Mouse (Mus musculus): ENCODE measurements around the gene Tubal3. TPM values are rescaled to one million over a fixed set of nuclear protein-coding genes. Genes with fewer than 3 reads are reported as not detected.
"Not testable (repeated sequence)": the region's sequence is repeated elsewhere in the genome, so short reads cannot be mapped to it uniquely, and the experiment has no call there.

The Tubal3 gene
- total RNA-seq (2021): not detected
- long read RNA-seq, experiment 1: 0 reads
- long read RNA-seq, experiment 2: 0 reads

DNA sequence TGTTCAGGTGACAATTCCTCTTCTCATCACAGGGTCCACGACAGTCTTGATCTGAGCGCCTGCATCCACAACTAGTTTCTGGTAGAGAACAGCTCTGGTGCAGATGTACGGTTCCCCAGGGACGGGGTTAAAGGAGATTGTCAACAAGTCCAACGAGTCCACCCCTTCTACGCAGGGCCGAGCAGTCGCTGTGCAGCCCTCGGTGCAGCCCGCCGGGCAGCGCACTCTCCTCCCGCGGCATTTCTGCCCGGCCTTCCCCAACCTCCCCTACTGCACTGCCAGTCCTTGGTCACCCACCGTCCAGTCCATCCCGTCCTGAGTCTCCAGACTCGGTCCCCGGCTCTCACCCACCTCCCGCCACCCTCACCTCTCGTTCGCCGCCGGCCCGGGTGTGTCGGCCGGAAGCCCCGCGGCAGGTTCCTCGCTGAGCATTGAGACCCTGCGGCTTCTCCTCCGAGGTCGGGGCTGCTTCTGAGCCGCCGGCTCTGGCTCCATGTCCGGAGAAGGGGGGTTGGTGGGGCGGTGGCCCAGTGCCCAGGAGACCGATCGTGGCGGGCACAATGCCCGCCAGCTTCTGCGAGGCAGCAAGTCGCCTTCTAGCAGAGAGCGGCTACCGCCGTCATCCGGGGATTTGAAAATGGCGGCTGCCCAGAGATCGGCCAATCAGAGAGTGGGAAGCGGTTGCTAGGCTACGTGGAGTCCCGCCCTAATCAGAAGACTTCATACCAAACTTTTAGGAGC, at the start of gene Tubal3, which contains the start of gene Net1:
Gene Tubal3 (plus strand): TSS at position 704 of the 741 bp plus-strand sequence.
Gene Net1 (minus strand): TSS at position 650 of the 741 bp plus-strand sequence.
- DNase-seq (ENCODE audit: low spot score in 2 of 2): peak; percentile 86 to 93

DNA sequence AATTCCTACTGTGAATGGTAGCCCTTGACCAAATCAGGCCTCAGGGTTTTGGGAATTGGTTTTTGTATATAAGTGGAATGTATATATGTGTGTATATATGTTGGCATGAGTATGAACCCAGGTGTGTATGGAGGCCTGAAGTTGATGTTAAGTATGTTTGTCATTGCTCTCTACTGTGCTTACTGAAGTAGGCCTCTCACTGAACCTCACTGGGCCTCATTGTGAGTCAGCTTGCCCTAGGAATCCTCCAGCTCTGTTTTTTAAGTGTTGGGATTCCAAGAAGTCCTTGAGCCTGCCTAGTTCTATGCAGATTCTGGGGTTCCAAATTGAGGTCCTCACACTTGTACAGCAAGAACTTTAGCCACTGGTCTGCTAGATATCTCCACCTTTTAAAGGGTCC, 48.2 kb upstream of the Tubal3 start:
- DNase-seq (ENCODE audit: low spot score in 2 of 2): no peak

DNA sequence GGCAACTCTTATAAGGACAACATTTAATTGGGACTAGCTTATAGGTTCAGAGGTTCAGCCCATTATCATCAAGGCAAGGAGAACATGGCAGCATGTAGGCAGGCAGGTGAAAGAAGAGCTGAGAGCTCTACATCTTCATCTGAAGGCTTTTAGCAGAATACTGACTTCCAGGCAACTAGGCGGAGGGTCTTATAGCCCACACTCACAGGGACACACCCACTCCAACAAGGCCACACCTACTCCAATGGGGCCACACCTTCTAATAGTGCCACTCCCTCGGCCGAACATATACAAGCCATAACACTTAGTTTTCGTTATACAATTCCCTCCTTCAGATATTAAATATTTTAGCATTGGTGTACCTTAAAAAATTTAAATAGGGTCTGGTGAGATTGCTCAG, 45.2 kb upstream of the Tubal3 start:
- DNase-seq (ENCODE audit: low spot score in 2 of 2): no peak

DNA sequence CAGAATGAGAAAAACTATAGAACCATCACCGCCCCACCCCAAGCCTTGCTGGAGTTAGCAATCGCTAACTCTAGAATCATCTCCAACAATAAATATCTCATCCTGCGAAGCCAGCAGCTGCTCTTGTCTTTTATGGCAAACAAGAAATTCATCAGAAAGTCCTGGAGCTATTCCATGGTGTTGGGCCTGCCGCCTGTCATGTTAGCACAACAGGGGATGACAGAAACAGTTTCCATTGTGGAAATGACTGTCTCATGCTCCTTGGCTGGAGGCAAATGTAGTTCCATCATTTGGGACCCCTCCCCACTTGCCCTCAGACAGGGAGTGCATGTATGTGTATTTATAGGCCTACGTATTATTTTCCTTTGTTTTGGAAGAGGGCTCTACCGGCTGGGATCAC, 41.6 kb upstream of the Tubal3 start:
- DNase-seq (ENCODE audit: low spot score in 2 of 2): peak; percentile 21 to 65

DNA sequence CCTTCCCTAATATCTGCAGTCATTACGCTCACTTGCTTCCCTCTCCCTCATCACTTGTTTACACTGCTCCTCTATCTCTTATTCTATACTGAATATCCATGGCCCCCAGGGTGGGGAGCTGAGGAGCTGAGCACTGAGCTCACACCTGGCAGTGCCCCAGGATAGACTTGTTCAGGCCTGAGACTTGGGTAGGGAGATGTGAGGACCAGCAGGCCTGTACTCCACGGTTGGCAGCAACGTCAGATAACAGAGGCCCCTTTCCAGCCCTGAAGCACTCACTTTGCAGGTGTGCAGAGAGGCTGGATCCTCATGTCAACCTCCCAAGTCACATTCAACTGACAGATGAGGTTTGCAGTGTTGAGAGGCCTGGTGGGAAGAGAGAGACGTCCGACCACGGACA, 40.9 kb upstream of the Tubal3 start:
- no peak for DNase-seq (ENCODE audit: low spot score in 2 of 2)

DNA sequence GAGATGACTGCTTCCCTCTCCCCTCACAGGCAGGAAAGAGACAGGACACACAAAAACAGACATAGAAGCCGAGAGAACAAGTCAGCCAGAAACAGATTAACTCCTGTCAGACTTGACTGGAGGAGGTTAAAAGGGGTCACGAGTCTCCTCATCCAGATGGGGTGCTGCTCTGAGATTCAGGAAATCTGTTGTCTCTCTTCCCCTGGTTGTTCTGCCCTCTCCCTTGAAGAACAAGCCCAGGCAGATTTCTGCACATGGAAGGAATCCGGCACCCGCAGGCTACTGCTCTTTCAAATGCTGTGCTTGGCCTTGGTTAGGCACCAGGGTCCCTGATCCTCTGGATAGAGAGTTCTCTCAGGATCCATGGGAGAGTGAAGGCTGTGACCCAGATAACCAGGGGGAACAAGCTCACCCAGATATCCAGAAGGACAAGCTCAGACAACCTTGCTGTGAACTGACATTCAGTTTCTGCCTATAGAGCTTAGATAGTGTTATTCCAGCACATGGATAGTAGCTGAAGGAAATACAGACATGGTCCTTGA, 40.3 kb upstream of the Tubal3 start:
- no peak for DNase-seq (ENCODE audit: low spot score in 2 of 2)

DNA sequence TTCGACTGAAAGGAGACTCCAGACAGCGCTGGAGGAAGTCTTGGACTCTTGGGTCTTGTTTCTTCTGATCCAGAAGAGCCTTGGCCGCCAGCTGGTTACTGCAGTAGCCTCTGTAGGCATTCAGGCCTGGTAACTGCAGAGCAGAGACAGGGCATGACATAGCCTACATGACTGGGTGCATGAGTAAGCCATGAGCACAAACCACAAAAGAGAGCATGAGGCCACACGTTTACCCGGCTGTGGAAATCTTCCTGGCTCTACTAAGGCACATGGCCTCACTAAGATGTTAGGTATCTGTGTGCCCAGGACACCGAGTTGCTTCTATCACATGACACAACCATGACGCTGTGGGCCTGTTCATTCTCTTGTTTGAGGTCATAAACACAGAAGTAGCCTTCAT, 31.4 kb upstream of the Tubal3 start:
- DNase-seq (ENCODE audit: low spot score in 2 of 2): no peak

DNA sequence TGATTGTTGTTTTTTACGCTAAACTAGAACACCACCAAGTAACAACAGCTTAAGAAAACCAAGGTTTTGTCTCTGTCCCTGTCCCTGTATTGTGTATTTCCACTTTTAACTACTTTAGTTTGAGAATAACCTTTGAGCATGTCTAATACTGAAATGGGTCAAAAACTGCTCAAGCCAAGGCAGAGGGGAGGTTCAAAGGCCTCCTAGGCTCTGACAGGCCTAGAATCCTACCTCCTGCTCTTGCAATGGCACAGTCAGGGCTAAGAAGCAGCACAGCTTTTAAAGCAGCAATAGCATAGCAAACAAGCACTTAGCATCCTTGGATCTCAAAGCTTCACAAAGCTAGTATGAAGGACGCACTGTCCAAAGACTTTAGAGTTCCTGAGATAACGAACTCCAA, 29.0 kb upstream of the Tubal3 start:
- no peak for DNase-seq (ENCODE audit: low spot score in 2 of 2)

DNA sequence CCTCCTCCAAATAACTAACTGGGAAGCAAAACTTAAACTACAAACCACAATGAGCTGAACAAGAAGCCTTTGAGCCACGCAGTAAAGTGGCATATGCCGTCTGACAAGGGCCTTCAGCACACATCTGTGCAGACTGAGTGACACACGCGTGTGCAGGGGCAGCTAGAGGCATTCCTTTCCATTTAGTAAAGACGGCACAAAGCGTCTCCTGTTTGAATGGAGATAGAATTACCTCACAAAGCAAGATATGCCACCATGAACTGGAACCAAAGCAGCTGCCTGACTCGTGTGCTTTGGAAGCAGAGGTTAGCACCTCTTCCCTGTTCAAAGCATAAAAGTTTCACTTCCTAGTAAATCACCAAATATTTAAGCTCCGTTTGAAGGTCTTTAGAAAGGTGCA, 28.0 kb upstream of the Tubal3 start:
- DNase-seq (ENCODE audit: low spot score in 2 of 2): no peak

DNA sequence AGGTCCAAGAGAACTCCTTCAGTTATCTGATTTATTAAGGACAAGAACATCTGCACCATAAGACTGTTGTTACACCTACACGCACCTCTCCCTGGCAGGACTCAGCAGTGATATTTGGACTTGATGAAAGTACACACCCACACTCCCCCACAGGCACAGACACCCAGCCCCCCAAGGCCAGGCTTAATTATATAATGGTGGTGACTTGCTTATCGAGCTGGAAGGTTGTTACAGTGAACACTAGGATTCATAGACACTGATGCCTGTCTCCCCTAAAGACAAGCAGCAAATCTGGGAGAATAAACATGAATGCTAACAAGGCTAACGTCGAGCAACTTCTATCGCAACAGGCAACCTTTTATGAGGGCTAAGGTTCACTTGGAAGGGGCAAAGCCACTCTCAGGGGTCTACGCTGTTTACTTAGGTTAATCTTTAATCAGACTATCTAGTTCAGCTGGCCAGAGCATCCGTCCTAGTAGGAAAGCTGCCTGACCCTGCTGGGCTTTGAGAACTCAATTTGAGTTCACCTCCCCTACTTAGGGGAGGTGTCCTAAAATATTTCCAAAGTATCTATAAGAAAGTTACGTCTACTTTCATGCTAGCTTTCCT, 26.5 kb upstream of the Tubal3 start:
- no peak for DNase-seq (ENCODE audit: low spot score in 2 of 2)

DNA sequence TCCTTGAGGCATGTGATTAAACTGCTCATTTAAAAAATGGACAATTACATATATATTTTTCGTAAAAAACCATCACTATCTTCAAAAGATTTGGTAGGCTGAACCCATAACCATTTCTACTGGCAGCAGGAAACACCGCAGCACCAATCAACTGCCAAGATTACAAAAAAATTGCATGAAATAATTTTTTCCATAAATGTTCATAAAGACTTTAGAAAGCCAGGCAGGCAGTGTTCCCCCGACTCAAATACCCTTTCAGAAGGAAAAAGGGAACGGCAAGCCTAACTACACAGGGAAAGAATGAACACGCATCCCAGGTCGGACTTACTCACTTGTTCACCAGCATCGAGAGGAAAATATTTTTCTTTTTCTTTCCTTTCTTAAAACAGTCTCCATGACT, 25.5 kb upstream of the Tubal3 start:
- no peak for DNase-seq (ENCODE audit: low spot score in 2 of 2)

DNA sequence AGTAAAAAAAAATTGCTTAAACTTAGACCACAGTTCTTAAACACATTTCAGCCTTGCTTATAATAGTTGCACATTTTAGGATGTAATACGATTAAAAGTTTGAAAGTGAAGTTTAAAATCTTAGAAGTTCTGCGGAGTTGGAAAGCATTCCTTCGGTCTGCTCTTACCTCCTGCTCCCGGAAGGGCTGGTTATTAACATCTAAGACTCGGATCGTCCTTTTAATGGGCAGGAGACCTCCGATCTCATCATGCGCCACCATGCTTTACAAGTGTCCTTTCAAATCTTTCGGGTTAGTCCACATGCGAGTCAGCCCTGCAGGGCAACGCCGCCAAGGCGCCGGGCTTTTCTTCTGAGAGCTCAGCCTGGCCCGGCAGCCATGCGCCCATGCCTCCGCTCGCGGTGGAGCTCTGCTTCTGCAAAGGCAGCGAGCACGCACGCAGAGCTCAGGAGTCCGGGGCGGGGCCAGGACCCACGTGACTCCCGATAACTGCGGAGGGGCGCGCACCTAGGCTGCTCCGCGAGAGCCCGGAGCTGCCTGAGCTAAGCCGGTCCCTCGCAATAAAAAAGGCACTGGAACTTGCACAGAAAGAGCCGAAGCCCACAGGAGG, 24.8 kb upstream of the Tubal3 start:
- DNase-seq (ENCODE audit: low spot score in 2 of 2): peak; percentile 75 to 79

DNA sequence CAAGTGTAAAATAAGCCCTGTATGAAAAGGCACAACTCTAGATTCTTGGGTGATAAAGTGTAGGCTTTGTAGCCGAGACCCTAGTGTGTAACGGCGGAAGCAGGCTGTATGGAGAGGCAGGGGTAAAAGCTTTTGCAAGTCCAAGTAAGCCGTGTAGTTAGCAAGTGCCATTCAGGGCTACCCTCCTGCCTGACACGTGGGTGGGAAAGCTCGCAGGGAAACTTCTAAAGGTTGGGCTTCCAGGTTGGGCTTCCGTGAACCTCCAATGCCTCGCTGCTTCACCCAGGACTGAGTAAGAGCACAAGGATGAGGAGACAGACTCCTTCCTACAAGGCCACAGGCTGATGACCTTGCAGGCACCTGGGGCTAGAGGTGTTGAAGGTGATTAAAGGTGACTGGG, 23.5 kb upstream of the Tubal3 start:
- no peak for DNase-seq (ENCODE audit: low spot score in 2 of 2)

DNA sequence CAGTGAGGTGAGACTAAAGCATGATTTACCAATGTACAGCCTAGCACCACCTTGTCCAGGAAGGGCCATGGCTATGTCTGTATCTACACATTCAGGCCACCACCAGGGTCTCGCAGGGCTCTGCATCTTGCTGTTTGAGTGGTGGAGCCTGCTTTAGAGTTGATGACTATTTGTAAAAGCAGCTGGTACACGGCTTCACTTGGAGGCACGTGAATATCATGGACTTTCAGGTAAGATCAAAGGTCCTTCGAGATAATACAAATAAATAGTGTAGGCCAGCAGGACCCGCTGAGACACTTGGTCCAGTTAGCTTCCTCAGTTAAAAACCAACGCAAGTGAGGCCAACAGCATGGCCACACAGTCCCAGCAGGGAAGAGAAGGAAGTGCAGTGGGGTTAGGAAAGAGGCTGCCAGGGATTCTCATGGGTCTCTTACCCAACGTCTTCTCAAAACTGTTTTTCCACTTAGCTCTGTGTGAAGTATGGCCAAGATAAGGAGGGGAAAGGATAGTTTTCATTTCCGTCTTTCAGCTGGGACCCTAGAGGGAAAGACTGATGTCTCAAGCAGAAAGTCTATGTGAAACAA, 22.6 kb upstream of the Tubal3 start:
- no peak for DNase-seq (ENCODE audit: low spot score in 2 of 2)

DNA sequence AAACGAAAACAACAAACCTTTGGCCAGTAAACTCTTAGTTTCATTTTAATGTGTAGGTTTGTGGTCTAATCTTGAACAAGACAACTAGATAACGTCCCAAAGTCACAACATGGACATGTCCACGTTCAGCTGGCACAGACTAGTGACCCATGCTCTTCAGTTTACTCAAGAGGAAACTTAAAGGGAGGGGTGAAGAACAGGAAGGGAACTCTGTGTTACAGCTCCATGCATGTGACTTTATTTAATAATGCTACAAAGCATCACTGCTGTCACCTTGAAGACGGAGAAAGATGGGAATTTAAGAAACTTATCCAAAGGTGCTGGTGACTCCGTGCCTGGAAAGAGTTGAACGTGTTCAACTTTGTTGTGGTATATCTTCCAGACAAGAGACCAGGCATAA, 22.0 kb upstream of the Tubal3 start:
- no peak for DNase-seq (ENCODE audit: low spot score in 2 of 2)

DNA sequence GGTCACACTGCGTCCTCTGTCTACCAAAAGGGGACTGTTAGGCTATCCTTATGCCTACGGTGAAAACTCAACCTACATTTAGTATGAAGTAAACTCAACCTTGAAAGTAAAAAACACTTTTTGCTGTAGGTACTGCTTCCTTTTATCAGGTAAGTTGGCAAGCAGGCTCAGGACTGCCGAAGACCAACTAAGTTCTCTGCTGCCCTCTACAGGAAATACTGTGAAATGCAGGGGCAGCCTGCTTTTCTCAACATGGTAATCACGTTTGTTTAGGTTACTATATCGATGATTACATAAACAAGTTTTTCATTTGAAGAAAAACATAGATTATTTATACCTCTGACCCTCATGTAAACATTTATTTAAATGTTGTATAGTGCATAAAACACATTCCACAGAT, 21.2 kb upstream of the Tubal3 start:
- DNase-seq (ENCODE audit: low spot score in 2 of 2): peak; percentile 35 to 77

DNA sequence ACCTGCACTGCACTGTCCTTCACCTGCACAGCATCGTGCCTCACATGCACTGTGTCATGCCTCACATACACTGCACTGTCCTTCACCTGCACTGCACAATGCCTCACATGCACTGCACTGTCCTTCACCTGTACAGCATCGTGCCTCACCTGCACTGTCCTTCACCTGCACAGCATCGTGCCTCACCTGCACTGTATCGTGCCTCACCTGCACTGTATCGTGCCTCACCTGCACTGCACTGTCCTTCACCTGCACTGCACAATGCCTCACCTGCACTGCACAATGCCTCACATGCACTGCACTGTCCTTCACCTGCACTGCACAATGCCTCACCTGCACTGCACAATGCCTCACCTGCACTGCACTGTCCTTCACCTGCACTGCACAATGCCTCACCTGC, 19.9 kb upstream of the Tubal3 start:
- not testable (repeated sequence) for DNase-seq (ENCODE audit: low spot score in 2 of 2)

DNA sequence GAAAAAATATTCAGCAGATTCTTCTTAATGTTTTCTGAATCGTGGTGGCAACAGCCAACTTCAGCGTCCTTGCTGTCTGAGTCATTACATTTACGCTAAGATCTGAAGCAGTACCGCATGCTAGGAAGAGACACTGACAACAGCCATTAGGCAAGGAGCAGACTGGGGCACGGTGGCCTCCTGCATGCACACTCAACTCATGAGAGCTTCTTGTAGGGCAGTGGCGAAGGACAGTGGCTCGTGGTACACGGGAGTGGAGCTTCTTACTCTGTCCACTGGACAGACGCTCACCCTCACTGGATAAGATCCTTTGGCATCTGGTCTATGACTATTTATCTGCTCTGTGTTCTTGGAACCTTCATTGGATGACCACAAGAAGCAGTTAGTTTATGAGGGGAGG, 18.8 kb upstream of the Tubal3 start:
- no peak for DNase-seq (ENCODE audit: low spot score in 2 of 2)

DNA sequence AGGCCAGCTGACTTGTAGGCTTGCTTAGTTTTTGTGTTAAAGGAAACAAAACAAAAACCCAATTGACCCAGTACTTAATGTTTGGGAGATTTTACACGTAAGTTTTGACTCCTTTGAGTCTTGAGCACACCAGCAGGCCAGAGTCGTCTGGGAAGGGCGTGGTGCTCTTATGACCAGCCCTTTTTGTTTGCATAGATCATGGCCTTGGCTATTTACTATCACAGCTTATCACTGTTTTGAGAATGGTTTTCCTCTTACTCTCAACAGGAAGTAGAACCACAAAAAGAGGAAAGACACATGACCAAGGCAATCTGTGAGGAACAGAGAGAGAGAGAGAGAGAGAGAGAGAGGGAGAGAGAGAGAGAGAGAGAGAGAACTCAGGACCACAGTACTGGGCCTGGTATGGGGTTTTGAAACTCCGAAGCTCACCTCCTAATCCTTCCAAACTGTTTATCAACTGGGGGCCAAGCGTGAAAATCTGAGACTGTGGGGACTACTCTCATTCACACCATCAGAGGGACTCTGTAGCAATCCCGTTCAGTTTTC, 10.8 kb upstream of the Tubal3 start:
- DNase-seq (ENCODE audit: low spot score in 2 of 2): no peak

DNA sequence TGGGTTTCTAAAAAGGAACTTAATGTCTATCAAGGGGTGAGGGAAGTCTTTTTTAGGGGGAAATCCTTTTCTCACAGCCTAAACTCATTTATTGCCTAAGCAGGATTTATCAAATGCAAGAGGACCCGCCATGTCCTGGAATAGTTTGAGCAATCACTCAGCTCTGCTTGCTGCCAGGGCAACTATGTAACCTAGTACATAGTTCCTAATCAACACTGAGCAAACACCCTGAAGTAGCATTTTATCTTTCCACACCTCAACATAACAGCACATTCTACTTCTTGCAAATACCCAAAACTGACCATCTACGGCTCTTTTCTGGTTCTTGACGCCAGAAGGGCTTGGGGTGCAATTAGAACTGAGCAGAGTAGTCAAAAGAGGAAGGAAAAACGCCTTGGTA, 9.8 kb upstream of the Tubal3 start:
- no peak for DNase-seq (ENCODE audit: low spot score in 2 of 2)

DNA sequence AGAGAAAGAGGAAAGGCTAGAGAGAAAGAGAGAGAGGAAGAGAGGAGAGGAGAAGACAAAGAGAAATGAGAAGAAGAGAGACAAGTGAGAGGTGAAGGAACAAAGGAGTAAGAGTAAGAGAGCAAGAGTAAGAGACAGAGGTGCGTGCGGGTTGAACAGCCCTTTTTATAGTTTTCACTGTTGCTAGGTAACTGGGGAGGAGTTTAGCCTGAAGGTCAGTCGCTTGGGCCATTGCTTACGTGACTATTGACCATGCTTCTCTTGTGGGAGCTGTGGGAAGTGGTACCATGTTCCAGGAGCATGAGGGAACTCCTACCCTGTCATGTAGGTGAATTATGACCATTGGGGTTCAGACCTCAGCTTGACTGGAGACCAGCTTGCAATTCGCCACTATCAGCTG, 7.7 kb upstream of the Tubal3 start:
- no peak for DNase-seq (ENCODE audit: low spot score in 2 of 2)

DNA sequence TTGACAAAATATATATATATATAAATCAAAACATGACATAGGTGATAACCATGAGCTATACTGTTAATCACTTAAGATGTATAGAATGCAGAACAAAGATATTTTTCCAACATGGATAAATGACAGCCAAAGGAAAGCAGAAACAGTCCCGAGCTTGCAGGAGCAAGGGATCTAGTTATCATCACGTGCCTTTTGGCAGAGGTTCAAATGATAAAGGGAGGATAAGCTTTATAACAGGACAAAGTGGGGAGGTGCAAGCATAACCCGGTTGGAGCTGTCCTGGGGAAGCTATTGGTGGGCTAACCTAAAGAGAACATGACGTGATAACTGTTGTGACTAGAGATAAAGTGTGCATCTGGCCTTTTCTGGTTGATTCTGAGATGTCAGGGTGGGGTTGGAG, 4.6 kb upstream of the Tubal3 start:
- no peak for DNase-seq (ENCODE audit: low spot score in 2 of 2)
